Mouse (Mus musculus) heart, adult 2 months (tissue): ENCODE measurements around the gene Sinhcaf. TPM values are rescaled to one million over a fixed set of nuclear protein-coding genes. Genes with fewer than 3 reads are reported as not detected.
"Not testable (repeated sequence)": the region's sequence is repeated elsewhere in the genome, so short reads cannot be mapped to it uniquely, and the experiment has no call there.

Experiments
- DNase-seq, 2 experiments: peaks; one replicate each; pipeline ENCODE4 v3.0.0; 2021
- H3K27ac ChIP-seq: fragments of 200-600 bp; 2 replicates; pipeline ENCODE4 v1.8.1; 2022
- H3K27me3 ChIP-seq: fragments of 200-500 bp; 2 replicates; pipeline ENCODE4 v1.6.1; 2012; ENCODE audit warnings: mild to moderate bottlenecking, low read length, inconsistent platforms, mixed read lengths; ENCODE audit not compliant: control insufficient read depth, insufficient read depth
- H3K36me3 ChIP-seq: fragments of 200-500 bp; 2 replicates; pipeline ENCODE4 v1.6.1; 2012; ENCODE audit warnings: low read length, inconsistent platforms; ENCODE audit not compliant: control insufficient read depth, insufficient read depth
- H3K4me1 ChIP-seq: fragments of 200-500 bp; 2 replicates; pipeline ENCODE4 v1.6.1; 2011; ENCODE audit warnings: low read length; ENCODE audit not compliant: control insufficient read depth, insufficient read depth
- H3K4me3 ChIP-seq: fragments of 200-600 bp; 2 replicates; pipeline ENCODE4 v1.8.1; 2022
- H3K79me2 ChIP-seq: fragments of 200-500 bp; replicated peaks from 2 replicates; pipeline ENCODE4 v1.6.1; 2012; ENCODE audit warnings: mild to moderate bottlenecking, inconsistent platforms, low read length, moderate library complexity, mixed read lengths; ENCODE audit not compliant: control insufficient read depth, insufficient read depth
- H3K9ac ChIP-seq: fragments of 200-500 bp; 2 replicates; pipeline ENCODE4 v1.6.1; 2012; ENCODE audit warnings: low read depth, mild to moderate bottlenecking, control low read depth, inconsistent platforms, low read length, mixed read lengths
- CTCF ChIP-seq: fragments of 200-600 bp; IDR thresholded peaks from 2 replicates; pipeline ENCODE4 v1.8.1; 2022; ENCODE audit warnings: antibody characterized with exemption, mild to moderate bottlenecking, moderate library complexity
- EP300 ChIP-seq: fragments of 200-500 bp; IDR thresholded peaks from 2 replicates; pipeline ENCODE4 v1.6.1; 2011; ENCODE audit warnings: low read depth, low read length, control low read depth; ENCODE audit not compliant: insufficient read depth
- POLR2A ChIP-seq: fragments of 200-500 bp; IDR thresholded peaks from 2 replicates; pipeline ENCODE4 v1.6.1; 2011; ENCODE audit warnings: mild to moderate bottlenecking, low read depth, low read length, control low read depth; ENCODE audit not compliant: insufficient read depth
- WGBS: fragments of 180-500 bp; shearing (Covaris S2); methylation state at CpG from one replicate; pipeline ENCODE4 v1.1.7; 2018; 5-methylcytosine and 5-hydroxymethylcytosine counted together
- intact Hi-C: fragments of 180-260 bp; cut with DNase I; formaldehyde crosslinking; loops from one replicate; pipeline ENCODE4 v1.15.1; 2025
- long read RNA-seq: library from polyadenylated mRNA; stranded (forward); transcript quantifications from one replicate; pipeline ENCODE4 v2.0.0, GENCODE M21; 2021
- polyA plus RNA-seq: library from polyadenylated mRNA; depleted of rRNA; stranded (reverse); fragments of >200 nt; gene quantifications from 2 replicates; pipeline ENCODE4 v1.2.3, GENCODE M21; 2012; rRNA removed
- total RNA-seq, 2 experiments: library from RNA; stranded (reverse); gene quantifications; 2 replicates each; pipeline ENCODE4 v1.2.3; 2021

Sinhcaf gene
- total RNA-seq (1 to 10 TPM; 2.7 to 5.0 TPM), polyA plus RNA-seq (1.3 and 2.1 TPM in 2 replicates)
- long read RNA-seq, partial matches to known transcripts: 0 of 5 reads
- long read RNA-seq, other reads (novel, unspliced or antisense): 1 of 5 reads

- peak; percentile 98 to 99 for DNase-seq
- under 1% methylated on average over 44 of the region's 47 CpGs for WGBS
- TF ChIP-seq EP300 (no peak), POLR2A (no peak), CTCF (no peak)
- no peaks in the 10 kb centered on the region for H3K27me3 ChIP-seq
- H3K4me3 ChIP-seq: peak within 1 kb of the TSS; percentile 86
- H3K9ac ChIP-seq: peak within 1 kb of the TSS; percentile 83
- intact Hi-C loops: loop anchor here (2.0 to 10.0 kb wide), 6 partner anchors 50 to 368 kb away; partner anchors contain the start of genes Amn1, Caprin2, Dennd5b and Ipo8
- no peaks in the 10 kb centered on the region for H3K4me1 ChIP-seq
- peak within 1 kb of the TSS; percentile 73 for H3K27ac ChIP-seq
- no peaks in the 10 kb centered on the region for H3K79me2 ChIP-seq
- H3K36me3 ChIP-seq: no peaks in the 10 kb centered on the region
Observed at GRCm38 (mm10) chr6:148946409-148946742, at the start of gene Sinhcaf. Sinhcaf (minus strand) TSS chr6:148946467.

GRCm38 (mm10) chr6:148994327-148994999, 48.2 kb upstream of the Sinhcaf start:
- Histone ChIP-seq H3K36me3 (no peaks in the 10 kb centered on the region; the same call in none of the 2 replicates), H3K4me3 (no peak overlapping the region), H3K79me2 (no peaks in the 10 kb centered on the region), H3K27me3 (no peaks in the 10 kb centered on the region), H3K4me1 (no peaks in the 10 kb centered on the region), H3K9ac (no peak overlapping the region), H3K27ac (no peak overlapping the region)
- WGBS: 81% methylated on average over 5 of the region's 5 CpGs
- intact Hi-C loops: no loop called here
- DNase-seq: no peak
- no peak for TF ChIP-seq CTCF
- no peak for TF ChIP-seq POLR2A
- TF ChIP-seq EP300: no peak

GRCm38 (mm10) chr6:148993117-148994077, 47.1 kb upstream of the Sinhcaf start:
- H3K79me2 ChIP-seq: no peaks in the 10 kb centered on the region
- WGBS: 42% methylated on average over 9 of the region's 9 CpGs
- intact Hi-C loops: no loop called here

DNA sequence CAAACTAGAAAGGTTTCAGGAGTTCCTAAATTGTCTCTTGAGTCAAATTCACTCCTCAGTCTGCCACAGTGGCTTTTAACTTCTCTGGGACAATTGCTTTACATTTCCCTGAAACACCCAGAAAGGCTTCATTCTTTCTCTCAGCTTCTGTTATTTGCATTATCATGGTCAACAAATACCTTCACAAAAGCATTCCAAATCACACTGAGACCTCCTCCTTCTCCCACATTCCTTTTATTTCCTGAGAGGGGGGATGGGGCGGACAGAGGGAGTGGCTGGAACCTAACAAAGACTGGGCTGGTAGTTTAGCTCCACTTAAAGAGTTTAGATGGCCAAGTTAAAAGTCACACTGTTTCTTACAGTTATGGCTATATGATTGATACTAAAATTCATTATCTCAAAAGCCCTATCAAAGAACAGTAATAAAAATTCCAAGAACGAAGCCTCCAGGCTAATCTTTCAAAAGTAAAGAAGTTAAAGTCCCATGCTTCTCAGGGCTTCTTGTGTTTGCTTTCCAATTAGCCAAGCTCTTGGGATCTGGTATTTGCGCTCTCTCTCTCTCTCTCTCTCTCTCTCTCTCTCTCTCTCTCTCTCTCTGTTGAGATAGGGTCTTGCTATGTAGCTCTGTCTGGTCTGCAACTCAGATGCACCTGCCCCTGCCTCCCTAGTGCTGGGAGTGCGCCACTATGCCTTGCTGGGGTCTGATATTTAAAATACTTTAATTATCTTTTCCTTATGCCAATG, 46.3 kb upstream of the Sinhcaf start:
- 82% methylated on average over 4 of the region's 4 CpGs for WGBS
- Histone ChIP-seq H3K27me3 (no peaks in the 10 kb centered on the region), H3K79me2 (no peaks in the 10 kb centered on the region), H3K9ac (no peak overlapping the region), H3K36me3 (no peaks in the 10 kb centered on the region; the same call in none of the 2 replicates), H3K4me1 (no peaks in the 10 kb centered on the region), H3K27ac (no peak overlapping the region), H3K4me3 (no peak overlapping the region)
- TF ChIP-seq POLR2A (no peak), EP300 (no peak), CTCF (no peak)
- no peak for DNase-seq
- intact Hi-C loops: no loop called here

More at GRCm38 (mm10) chr6:148993117-148994077, 47.1 kb upstream of the Sinhcaf start:
- TF ChIP-seq POLR2A (no peak), EP300 (no peak), CTCF (peak; percentile 50)
- H3K27me3 ChIP-seq: no peaks in the 10 kb centered on the region
- no peak overlapping the region for H3K27ac ChIP-seq
- no peak overlapping the region for H3K4me3 ChIP-seq
- DNase-seq: no peak
- no peaks in the 10 kb centered on the region for H3K4me1 ChIP-seq
- no peak overlapping the region for H3K9ac ChIP-seq
- no peaks in the 10 kb centered on the region; the same call in none of the 2 replicates for H3K36me3 ChIP-seq

GRCm38 (mm10) chr6:148991660-148992372, 45.5 kb upstream of the Sinhcaf start:
- DNase-seq: no peak
- no peak overlapping the region for H3K27ac ChIP-seq
- 75% methylated on average over 6 of the region's 6 CpGs for WGBS
- H3K4me3 ChIP-seq: no peak overlapping the region
- no peaks in the 10 kb centered on the region; the same call in none of the 2 replicates for H3K36me3 ChIP-seq
- no peaks in the 10 kb centered on the region for H3K27me3 ChIP-seq
- TF ChIP-seq POLR2A (no peak), EP300 (no peak), CTCF (no peak)
- H3K4me1 ChIP-seq: no peaks in the 10 kb centered on the region
- no peaks in the 10 kb centered on the region for H3K79me2 ChIP-seq
- intact Hi-C loops: no loop called here
- no peak overlapping the region for H3K9ac ChIP-seq

- H3K79me2 ChIP-seq, H3K4me3 ChIP-seq, H3K27me3 ChIP-seq, H3K9ac ChIP-seq, H3K36me3 ChIP-seq, DNase-seq, H3K27ac ChIP-seq, H3K4me1 ChIP-seq, intact Hi-C loops: not testable (repeated sequence)
- WGBS: 55% methylated on average over 1 of the region's 3 CpGs
Observed at GRCm38 (mm10) chr6:148989792-148990491, 43.7 kb upstream of the Sinhcaf start.
